Mouse (Mus musculus): ENCODE measurements around the gene Tbc1d14.
A peak's percentile ranks its signal among the peaks of the same experiment; 100 is the strongest.

Gene Tbc1d14

GRCm38 (mm10) chr5:36515558-36515957 is 77.5 kb downstream of the Tbc1d14 start:
- no peak for DNase-seq (ENCODE audit: inconsistent age in 2 of 2, low spot score in 1 of 2)

GRCm38 (mm10) chr5:36515126-36515525 is 78.0 kb downstream of the Tbc1d14 start:
- DNase-seq (ENCODE audit: inconsistent age in 2 of 2, low spot score in 1 of 2), result no peak

- DNase-seq (ENCODE audit: inconsistent age in 2 of 2, low spot score in 1 of 2), result no peak
Observed at GRCm38 (mm10) chr5:36510956-36511355, 82.1 kb downstream of the Tbc1d14 start.

GRCm38 (mm10) chr5:36508351-36508750 is 84.7 kb downstream of the Tbc1d14 start:
- DNase-seq (ENCODE audit: inconsistent age in 2 of 2, low spot score in 1 of 2), result peak in 1 of 2 experiments; percentile 49

GRCm38 (mm10) chr5:36505643-36506042 is 87.4 kb downstream of the Tbc1d14 start:
- DNase-seq (ENCODE audit: inconsistent age in 2 of 2, low spot score in 1 of 2), result no peak

GRCm38 (mm10) chr5:36505235-36505634 is 87.8 kb downstream of the Tbc1d14 start:
- DNase-seq (ENCODE audit: inconsistent age in 2 of 2, low spot score in 1 of 2), result no peak

GRCm38 (mm10) chr5:36494709-36495108 is 98.4 kb downstream of the Tbc1d14 start:
- no peak for DNase-seq (ENCODE audit: inconsistent age in 2 of 2, low spot score in 1 of 2)

- DNase-seq (ENCODE audit: inconsistent age in 2 of 2, low spot score in 1 of 2), result no peak
Observed at GRCm38 (mm10) chr5:36493919-36494318, 99.2 kb downstream of the Tbc1d14 start.

GRCm38 (mm10) chr5:36489225-36489624 is 103.9 kb downstream of the Tbc1d14 start:
- DNase-seq (ENCODE audit: inconsistent age in 2 of 2, low spot score in 1 of 2), result peak; percentile 56 to 80

- no peak for DNase-seq (ENCODE audit: inconsistent age in 2 of 2, low spot score in 1 of 2)
Observed at GRCm38 (mm10) chr5:36485306-36485705, 107.8 kb downstream of the Tbc1d14 start.

GRCm38 (mm10) chr5:36484171-36484990 is 108.7 kb downstream of the Tbc1d14 start, which contains the start of the genes Tada2b and Ccdc96:
Gene Tada2b, minus strand, starts transcription at chr5:36484285.
Gene Ccdc96, plus strand, starts transcription at chr5:36484588.
- DNase-seq (ENCODE audit: inconsistent age in 2 of 2, low spot score in 1 of 2), result peak; percentile 99

GRCm38 (mm10) chr5:36483203-36484101 is 109.6 kb downstream of the Tbc1d14 start:
- peak; percentile 64 to 86 for DNase-seq (ENCODE audit: inconsistent age in 2 of 2, low spot score in 1 of 2)

GRCm38 (mm10) chr5:36481114-36481513 is 112.0 kb downstream of the Tbc1d14 start:
- no peak for DNase-seq (ENCODE audit: inconsistent age in 2 of 2, low spot score in 1 of 2)

- no peak for DNase-seq (ENCODE audit: inconsistent age in 2 of 2, low spot score in 1 of 2)
Observed at GRCm38 (mm10) chr5:36480398-36480797, 112.7 kb downstream of the Tbc1d14 start.

- peak in 1 of 2 experiments; percentile 62 for DNase-seq (ENCODE audit: inconsistent age in 2 of 2, low spot score in 1 of 2)
Observed at GRCm38 (mm10) chr5:36479735-36480134, 113.3 kb downstream of the Tbc1d14 start.

- DNase-seq (ENCODE audit: inconsistent age in 2 of 2, low spot score in 1 of 2), result peak; percentile 57 to 82
Observed at GRCm38 (mm10) chr5:36478540-36479420, 114.3 kb downstream of the Tbc1d14 start.

- no peak for DNase-seq (ENCODE audit: inconsistent age in 2 of 2, low spot score in 1 of 2)
Observed at GRCm38 (mm10) chr5:36477486-36477885, 115.6 kb downstream of the Tbc1d14 start.

- DNase-seq (ENCODE audit: inconsistent age in 2 of 2, low spot score in 1 of 2), result peak; percentile 64 to 87
Observed at GRCm38 (mm10) chr5:36474283-36474682, 118.8 kb downstream of the Tbc1d14 start.

- peak in 1 of 2 experiments; percentile 75 for DNase-seq (ENCODE audit: inconsistent age in 2 of 2, low spot score in 1 of 2)
Observed at GRCm38 (mm10) chr5:36472876-36473655, 120.0 kb downstream of the Tbc1d14 start.

- no peak for DNase-seq (ENCODE audit: inconsistent age in 2 of 2, low spot score in 1 of 2)
Observed at GRCm38 (mm10) chr5:36471206-36471605, 121.9 kb downstream of the Tbc1d14 start.
